Mouse (Mus musculus) C2C12 (cell line): ENCODE measurements around the gene Thsd7a.

Experiments
- CEBPB ChIP-seq: IDR thresholded peaks from one replicate; pipeline ENCODE4 v1.6.1; 2011; ENCODE audit warnings: low read depth, mild to moderate bottlenecking, control low read depth, moderate library complexity
- CTCF ChIP-seq: IDR thresholded peaks from one replicate; pipeline ENCODE4 v1.5.1; 2011; ENCODE audit not compliant: control insufficient read depth, insufficient read depth, insufficient read length
- FOSL1 ChIP-seq: IDR thresholded peaks from one replicate; pipeline ENCODE4 v1.8.0; 2011; ENCODE audit warnings: mild to moderate bottlenecking, low read length; ENCODE audit not compliant: poor library complexity, insufficient read depth, severe bottlenecking
- MAX ChIP-seq: IDR thresholded peaks from one replicate; pipeline ENCODE4 v1.6.1; 2011; ENCODE audit warnings: mild to moderate bottlenecking, control low read depth
- MYOD1 ChIP-seq: IDR thresholded peaks from one replicate; pipeline ENCODE4 v1.6.1; 2011; ENCODE audit warnings: low read depth; ENCODE audit not compliant: control insufficient read depth, insufficient read length
- MYOG ChIP-seq: IDR thresholded peaks from one replicate; pipeline ENCODE4 v1.6.1; 2011; ENCODE audit not compliant: control insufficient read depth, insufficient read length; ENCODE audit errors: extremely low read depth
- USF1 ChIP-seq: IDR thresholded peaks from one replicate; pipeline ENCODE4 v1.6.1; 2011; ENCODE audit warnings: low read depth, mild to moderate bottlenecking, control low read depth, moderate library complexity

- TF ChIP-seq CTCF: no peak
- TF ChIP-seq CEBPB: no peak
- no peak for TF ChIP-seq MAX
- TF ChIP-seq MYOG: no peak
- no peak for TF ChIP-seq USF1
- peak; percentile 30 for TF ChIP-seq MYOD1
- no peak for TF ChIP-seq FOSL1
Measured at GRCm38 (mm10) chr6:12748787-12749530, at the start of gene Thsd7a.
